Mouse (Mus musculus) stomach, postnatal 0 days (tissue): Measurements from ENCODE around the gene Hvcn1. TPM values are rescaled to one million over a fixed set of nuclear protein-coding genes. Genes with fewer than 3 reads are reported as not detected.

ENCODE experiments used
- ATAC-seq: fragments of 200-750 bp; cut with Nextera tagmentation; 2 replicates; pipeline ENCODE4 v1.8.0; 2017; ENCODE audit not compliant: low FRiP score, low TSS enrichment
- DNase-seq: peaks from one replicate; pipeline ENCODE4 v3.0.0-alpha.2; 2016; ENCODE audit warnings: low spot score
- H3K27ac ChIP-seq: fragments of 300-500 bp; sonication (generic); replicated peaks from 2 replicates; pipeline ENCODE4 v1.5.1; 2014; ENCODE audit warnings: mild to moderate bottlenecking, control low read depth
- H3K27me3 ChIP-seq: fragments of 300-500 bp; sonication (generic); 2 replicates; pipeline ENCODE4 v1.6.1; 2014; ENCODE audit warnings: low read length; ENCODE audit not compliant: control insufficient read depth, insufficient read depth
- H3K36me3 ChIP-seq: fragments of 300-500 bp; sonication (generic); 2 replicates; pipeline ENCODE4 v1.6.1; 2014; ENCODE audit warnings: low read length, mixed read lengths; ENCODE audit not compliant: control insufficient read depth, insufficient read depth
- H3K4me1 ChIP-seq: fragments of 300-500 bp; sonication (generic); replicated peaks from 2 replicates; pipeline ENCODE4 v1.6.1; 2014; ENCODE audit warnings: antibody characterized with exemption; ENCODE audit not compliant: control insufficient read depth, insufficient read depth
- H3K4me2 ChIP-seq: fragments of 300-500 bp; sonication (generic); replicated peaks from 2 replicates; pipeline ENCODE4 v1.6.1; 2014; ENCODE audit warnings: low read depth, mild to moderate bottlenecking, control low read depth, moderate library complexity
- H3K4me3 ChIP-seq: fragments of 300-500 bp; sonication (generic); 2 replicates; pipeline ENCODE4 v1.5.1; 2014; ENCODE audit warnings: low read depth, low read length, control low read depth
- H3K9ac ChIP-seq: fragments of 300-500 bp; sonication (generic); 2 replicates; pipeline ENCODE4 v1.6.1; 2014; ENCODE audit warnings: mild to moderate bottlenecking, low read length, control low read depth, mixed read lengths
- H3K9me3 ChIP-seq: fragments of 300-500 bp; sonication (generic); 2 replicates; pipeline ENCODE4 v1.6.1; 2016; ENCODE audit warnings: low read length; ENCODE audit not compliant: control insufficient read depth
- CTCF ChIP-seq: IDR thresholded peaks from 2 replicates; pipeline ENCODE4 v1.5.1; 2016; ENCODE audit warnings: antibody characterized with exemption, low read depth, mild to moderate bottlenecking, moderate library complexity
- EP300 ChIP-seq: optimal IDR thresholded peaks from 2 replicates; pipeline ENCODE3; 2016; ENCODE audit warnings: antibody characterized with exemption
- WGBS: fragments of 180-500 bp; shearing (Covaris S2); extraction: QIAGEN DNeasy Blood & Tissue Kit; methylation state at CpG from one replicate; pipeline ENCODE4 v1.1.7; 2014; 5-methylcytosine and 5-hydroxymethylcytosine counted together
- polyA plus RNA-seq: library from polyadenylated mRNA; unstranded; fragments of >200 nt; fragmentation: Nextera tagmentation; extraction: Ambion mirVana; gene quantifications from 2 replicates; pipeline ENCODE4 v1.2.1, GENCODE M21; 2015

Gene Hvcn1
- polyA plus RNA-seq, 1 experiment from 2014 or later: 2.8 TPM

GRCm38 (mm10) chr5:122280827-122281462 is 74.3 kb downstream of the Hvcn1 start:
- WGBS: 16% methylated on average over 19 of the region's 19 CpGs
- peak overlapping the region; percentile 78 for H3K27ac ChIP-seq

GRCm38 (mm10) chr5:122283828-122284182 is 77.2 kb downstream of the Hvcn1 start:
- Histone ChIP-seq H3K27me3 (no peaks in the 10 kb centered on the region), H3K9me3 (no peaks in the 10 kb centered on the region), H3K27ac (no peak overlapping the region), H3K4me3 (no peak overlapping the region; the same call in 1 of the 2 replicates), H3K9ac (no peak overlapping the region), H3K4me2 (no peak overlapping the region), H3K4me1 (0 out of 2 replicates have a peak, but pooled peaks cover 7% of the 10 kb centered on the region), H3K36me3 (no peaks in the 10 kb centered on the region)
- ATAC-seq (no peak), DNase-seq (no peak)
- 29% methylated on average over 2 of the region's 2 CpGs for WGBS
- no peak for TF ChIP-seq CTCF
- TF ChIP-seq EP300: no peak

More at GRCm38 (mm10) chr5:122280827-122281462, 74.3 kb downstream of the Hvcn1 start:
- TF ChIP-seq CTCF (no peak), EP300 (no peak)
- H3K4me2 ChIP-seq: peak overlapping the region; percentile 36
- H3K27me3 ChIP-seq: no peaks in the 10 kb centered on the region
- H3K4me3 ChIP-seq: no peak overlapping the region
- peak; percentile 47 for DNase-seq
- H3K9me3 ChIP-seq: no peaks in the 10 kb centered on the region
- H3K36me3 ChIP-seq: no peaks in the 10 kb centered on the region
- H3K9ac ChIP-seq: 0 out of 2 replicates have a peak overlapping the region, but pooled peaks have one; percentile 35
- H3K4me1 ChIP-seq: 0 out of 2 replicates have a peak, but pooled peaks cover 4% of the 10 kb centered on the region
- no peak for ATAC-seq

- ATAC-seq: peak; percentile 85
- Histone ChIP-seq H3K9ac (peak within 1 kb of the TSS; percentile 93), H3K4me3 (peak within 1 kb of the TSS; percentile 94), H3K27ac (peak within 1 kb of the TSS; percentile 82), H3K9me3 (no peaks in the 10 kb centered on the region), H3K4me2 (peak within 1 kb of the TSS; percentile 93), H3K27me3 (no peaks in the 10 kb centered on the region), H3K4me1 (0 out of 2 replicates have a peak, but pooled peaks cover 7% of the 10 kb centered on the region), H3K36me3 (no peaks in the 10 kb centered on the region)
- WGBS: under 1% methylated on average over 84 of the region's 114 CpGs
- TF ChIP-seq EP300: no peak
- no peak; the same call in 1 of the 2 replicates for TF ChIP-seq CTCF
- DNase-seq: peak; percentile 97
Observed at GRCm38 (mm10) chr5:122284183-122285028, 77.8 kb downstream of the Hvcn1 start, which contains the start of gene Pptc7. Gene Pptc7 (plus strand): TSS chr5:122284365.

- Histone ChIP-seq H3K4me1 (0 out of 2 replicates have a peak, but pooled peaks cover 7% of the 10 kb centered on the region), H3K4me3 (peak overlapping the region; percentile 94), H3K36me3 (no peaks in the 10 kb centered on the region), H3K27ac (peak overlapping the region; percentile 82), H3K4me2 (peak overlapping the region; percentile 93), H3K9ac (peak overlapping the region; percentile 93), H3K9me3 (no peaks in the 10 kb centered on the region), H3K27me3 (no peaks in the 10 kb centered on the region)
- WGBS: under 1% methylated on average over 32 of the region's 34 CpGs
- ATAC-seq: peak; percentile 11; the same call in 1 of the 2 replicates
- TF ChIP-seq CTCF (peak; percentile 45), EP300 (no peak)
- peak; percentile 72 for DNase-seq
Observed at GRCm38 (mm10) chr5:122285029-122285766, 78.6 kb downstream of the Hvcn1 start.

GRCm38 (mm10) chr5:122285767-122286150 is 79.2 kb downstream of the Hvcn1 start:
- no peak for ATAC-seq
- no peaks in the 10 kb centered on the region for H3K36me3 ChIP-seq
- H3K4me3 ChIP-seq: peak overlapping the region; percentile 94
- H3K27me3 ChIP-seq: no peaks in the 10 kb centered on the region
- 0 out of 2 replicates have a peak, but pooled peaks cover 4% of the 10 kb centered on the region for H3K4me1 ChIP-seq
- H3K27ac ChIP-seq: no peak overlapping the region
- no peak for DNase-seq
- peak overlapping the region; percentile 93 for H3K9ac ChIP-seq
- no peak for TF ChIP-seq CTCF
- no peak for TF ChIP-seq EP300
- WGBS: 46% methylated on average over 7 of the region's 7 CpGs
- no peaks in the 10 kb centered on the region for H3K9me3 ChIP-seq
- peak overlapping the region; percentile 93 for H3K4me2 ChIP-seq
